Mouse (Mus musculus) adrenal gland, adult 2 months (tissue): ENCODE measurements around the gene Rere. TPM values are rescaled to one million over a fixed set of nuclear protein-coding genes. Genes with fewer than 3 reads are reported as not detected.
A peak's percentile ranks its signal among the peaks of the same experiment; 100 is the strongest.

ENCODE experiments used
- DNase-seq: peaks from one replicate; pipeline ENCODE4 v3.0.0; 2021
- polyA plus RNA-seq: library from polyadenylated mRNA; depleted of rRNA; stranded (reverse); fragments of >200 nt; gene quantifications from 2 replicates; pipeline ENCODE4 v1.2.3, GENCODE M21; 2012
- total RNA-seq, 2 experiments: library from RNA; stranded (reverse); gene quantifications; 2 replicates each; pipeline ENCODE4 v1.2.3; 2021

Rere gene
- total and polyA plus RNA-seq, 3 experiments, result 104 to 112 (median 105) TPM

- DNase-seq, result no peak
Observed at GRCm38 (mm10) chr4:150426880-150427476, 145.5 kb downstream of the Rere start.

DNA sequence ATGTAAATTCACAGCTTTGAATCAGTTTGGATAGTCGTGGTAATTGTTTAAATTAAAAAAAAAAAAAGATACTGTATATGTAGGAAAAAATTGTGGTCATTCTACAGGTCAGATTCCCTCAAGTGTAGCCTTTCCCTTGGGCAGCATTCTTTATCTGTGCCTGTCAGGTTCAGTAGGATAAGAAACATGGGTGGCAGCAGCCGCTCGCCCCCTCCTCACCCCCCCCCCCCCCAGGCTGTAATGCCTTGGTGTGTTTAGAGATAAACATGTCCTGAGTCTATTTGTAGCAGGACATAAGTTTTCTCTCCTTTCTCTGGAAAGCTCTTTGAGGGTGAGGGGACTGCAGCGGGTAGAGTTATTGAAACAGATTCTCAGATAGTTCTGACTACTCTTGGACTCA is 147.3 kb downstream of the Rere start:
- DNase-seq, result no peak

GRCm38 (mm10) chr4:150433827-150434574 is 152.6 kb downstream of the Rere start:
- DNase-seq, result no peak

DNA sequence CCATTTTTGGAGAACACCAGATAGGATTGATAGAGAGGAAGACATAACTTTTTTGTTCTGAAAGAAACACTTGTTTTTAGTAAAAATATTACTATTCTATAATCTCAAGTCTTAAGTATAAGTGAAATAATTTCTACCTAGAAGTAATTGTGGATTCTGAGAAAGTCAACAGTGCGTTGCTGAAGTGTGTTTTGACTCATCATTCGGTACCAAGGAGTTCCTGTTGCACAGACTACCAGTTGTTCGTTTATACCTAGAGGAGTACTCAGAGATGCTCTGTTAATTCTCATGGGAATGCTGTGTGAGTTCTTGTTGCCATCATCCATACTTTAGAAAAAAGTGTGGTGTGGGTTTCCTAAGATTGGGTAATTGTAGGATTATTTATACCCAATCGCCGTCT is 154.1 kb downstream of the Rere start:
- no peak for DNase-seq

DNA sequence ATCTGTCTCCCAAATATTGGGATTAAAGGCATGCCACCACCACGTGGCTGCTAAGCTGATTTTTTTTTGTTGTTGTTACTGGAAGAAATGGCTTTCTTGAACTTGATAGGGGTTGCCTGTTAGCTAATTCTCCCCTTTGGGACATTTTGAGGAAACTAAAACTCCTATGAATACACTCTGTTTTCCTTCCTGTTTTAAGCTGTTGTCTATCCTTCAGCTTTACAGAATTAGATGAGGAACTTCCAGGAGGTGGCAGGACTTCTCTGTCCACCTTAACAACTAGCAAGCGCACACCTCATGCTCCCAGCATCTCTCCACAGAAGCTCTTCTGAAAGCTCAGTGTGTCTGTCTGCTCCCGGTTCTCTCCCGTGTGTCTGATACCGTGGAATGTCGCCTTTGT is 157.2 kb downstream of the Rere start:
- no peak for DNase-seq

GRCm38 (mm10) chr4:150441931-150442330 is 160.5 kb downstream of the Rere start:
- DNase-seq, result no peak

GRCm38 (mm10) chr4:150444068-150444467 is 162.6 kb downstream of the Rere start:
- DNase-seq, result no peak

DNA sequence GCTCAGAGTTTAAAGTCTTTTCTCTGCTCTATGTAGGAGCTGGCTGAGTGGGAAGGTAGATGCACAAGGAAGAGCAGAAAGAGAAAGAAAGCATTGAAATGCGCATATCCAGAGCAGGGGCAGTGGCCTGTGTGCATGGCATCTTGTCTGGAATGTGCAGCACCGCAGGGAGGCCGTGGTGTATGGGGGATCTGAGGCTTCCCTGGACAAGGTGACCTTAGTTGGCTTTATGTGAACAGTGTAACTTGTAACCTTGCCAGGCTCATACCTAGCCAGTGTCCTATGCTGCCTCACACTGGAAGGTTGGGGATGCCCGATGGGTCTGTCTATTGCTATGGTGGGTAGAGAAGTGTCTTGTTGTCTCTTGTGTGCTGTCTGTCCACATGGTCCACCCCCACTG is 165.2 kb downstream of the Rere start:
- DNase-seq, result no peak

- no peak for DNase-seq
Observed at GRCm38 (mm10) chr4:150447517-150447916, 166.1 kb downstream of the Rere start.

GRCm38 (mm10) chr4:150448433-150448832 is 167.0 kb downstream of the Rere start:
- no peak for DNase-seq

DNA sequence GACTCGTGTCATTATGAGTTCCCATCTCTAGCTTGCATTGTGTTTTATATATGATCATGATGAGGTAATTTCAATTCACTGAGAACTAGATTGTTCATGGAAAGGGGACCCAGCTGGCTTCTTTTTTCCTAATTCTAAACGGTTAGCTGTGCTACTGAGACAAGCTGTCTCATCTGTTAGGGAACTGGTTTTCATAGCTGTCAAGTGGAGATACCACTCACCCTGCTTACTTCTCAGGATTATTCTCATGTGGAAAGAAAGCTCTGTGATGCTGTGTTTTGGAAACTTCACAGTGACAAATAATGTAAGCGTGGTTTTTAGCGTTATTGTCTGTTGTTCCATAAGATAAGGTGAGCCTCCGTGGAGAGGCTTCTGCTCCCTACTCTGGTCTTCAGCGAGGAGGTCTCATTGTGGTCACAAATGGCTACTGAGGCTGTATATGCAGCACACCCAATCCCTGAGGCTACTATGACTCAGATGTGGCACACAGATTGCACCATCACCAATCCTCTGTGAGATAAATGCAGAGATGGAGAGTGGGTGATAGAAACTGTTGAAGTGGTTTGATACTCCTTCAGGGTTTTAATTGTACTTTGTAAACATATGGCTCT is 168.7 kb downstream of the Rere start:
- DNase-seq, result peak; percentile 29

DNA sequence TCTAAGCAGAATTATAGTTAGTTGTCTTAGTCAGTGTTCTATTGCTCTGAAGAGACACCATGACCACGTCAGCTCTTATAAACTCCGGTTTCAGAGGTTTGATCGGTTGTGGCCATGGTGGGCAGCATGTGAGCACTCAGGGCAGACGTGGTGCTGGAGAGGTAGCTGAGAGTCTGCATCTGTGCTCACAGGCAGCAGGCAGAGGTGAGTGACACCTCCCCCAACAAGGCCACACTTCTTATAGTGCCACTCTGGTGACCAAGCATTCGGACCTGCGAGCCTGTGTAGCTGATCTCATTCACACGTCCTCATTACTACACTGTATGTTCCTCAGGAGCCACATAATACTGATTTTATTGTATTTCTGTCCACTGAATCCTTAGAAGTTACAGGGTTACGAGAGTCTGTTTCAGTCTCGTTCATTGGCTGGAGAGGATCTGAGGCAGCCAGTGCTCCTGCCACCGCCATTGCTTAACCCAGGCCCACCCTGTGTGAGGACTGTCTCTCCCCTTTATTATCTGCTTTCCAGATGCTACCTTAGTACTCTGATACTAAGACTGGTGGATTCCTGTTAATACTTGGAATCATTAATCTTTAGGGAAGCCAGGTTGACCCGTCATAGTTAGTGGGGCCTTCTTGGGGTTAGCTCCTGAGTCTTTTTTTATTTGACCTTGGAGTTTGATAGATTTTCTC is 170.9 kb downstream of the Rere start:
- no peak for DNase-seq

GRCm38 (mm10) chr4:150454571-150455306 is 173.3 kb downstream of the Rere start:
- DNase-seq, result no peak

GRCm38 (mm10) chr4:150455750-150456149 is 174.3 kb downstream of the Rere start:
- no peak for DNase-seq

DNA sequence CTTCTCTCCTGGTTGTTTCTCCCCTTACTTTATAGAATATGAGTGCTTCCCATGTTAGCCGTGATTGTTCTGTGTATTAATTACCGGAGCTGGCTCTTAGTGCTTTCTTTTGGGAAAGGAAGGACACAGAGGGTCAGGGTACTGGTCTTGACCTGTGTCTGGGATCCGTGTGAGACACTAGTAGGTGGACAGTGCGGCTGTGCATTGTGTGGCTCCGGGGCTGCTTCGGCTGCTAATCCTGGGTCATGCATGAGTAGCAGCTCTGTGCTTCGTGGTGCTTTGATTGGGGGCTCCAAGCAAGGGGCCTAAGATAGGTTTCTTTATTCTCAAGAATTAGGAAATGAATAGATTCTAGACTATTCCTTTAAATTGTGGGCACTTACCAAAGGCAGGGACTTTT is 175.0 kb downstream of the Rere start:
- no peak for DNase-seq

DNA sequence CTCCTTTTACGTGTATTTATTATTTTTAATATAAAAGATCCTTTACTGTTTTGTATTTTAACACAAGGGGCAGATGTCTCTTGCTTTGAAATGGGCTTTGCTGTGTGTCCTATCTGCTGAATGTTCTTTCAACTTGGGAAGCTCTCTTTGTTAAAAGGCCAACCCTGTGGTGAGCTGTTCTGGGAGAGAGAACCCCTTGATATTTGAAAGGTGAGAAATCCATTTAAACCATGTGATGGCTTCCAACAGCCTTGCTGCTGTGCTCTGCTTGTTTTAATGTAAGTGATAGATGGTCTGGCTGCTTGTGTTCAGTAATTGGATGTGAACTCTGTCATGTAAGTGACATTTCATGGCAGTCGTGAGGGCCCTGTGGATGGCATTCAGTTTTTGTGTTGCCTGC is 175.4 kb downstream of the Rere start:
- DNase-seq, result no peak

- no peak for DNase-seq
Observed at GRCm38 (mm10) chr4:150457353-150457752, 175.9 kb downstream of the Rere start.

DNA sequence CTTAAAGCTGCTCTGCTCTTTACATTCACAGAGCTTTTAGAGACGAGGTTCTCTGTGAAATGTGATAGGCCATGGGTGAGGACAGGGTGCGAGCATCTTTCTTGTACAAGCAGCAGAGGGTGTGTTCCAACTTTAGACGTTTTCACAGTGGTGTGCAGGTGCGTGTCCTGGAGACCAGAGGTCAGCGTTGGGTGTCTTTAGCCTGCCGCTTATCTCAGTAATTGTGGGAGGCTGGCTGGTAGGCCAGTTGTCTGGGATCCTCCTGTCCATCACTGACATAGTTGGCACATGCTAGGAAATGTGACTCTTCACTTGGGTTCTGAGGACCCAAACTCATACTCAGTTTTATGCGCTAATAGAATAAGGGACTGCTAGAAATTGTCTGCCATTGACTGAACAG is 176.3 kb downstream of the Rere start:
- DNase-seq, result no peak

DNA sequence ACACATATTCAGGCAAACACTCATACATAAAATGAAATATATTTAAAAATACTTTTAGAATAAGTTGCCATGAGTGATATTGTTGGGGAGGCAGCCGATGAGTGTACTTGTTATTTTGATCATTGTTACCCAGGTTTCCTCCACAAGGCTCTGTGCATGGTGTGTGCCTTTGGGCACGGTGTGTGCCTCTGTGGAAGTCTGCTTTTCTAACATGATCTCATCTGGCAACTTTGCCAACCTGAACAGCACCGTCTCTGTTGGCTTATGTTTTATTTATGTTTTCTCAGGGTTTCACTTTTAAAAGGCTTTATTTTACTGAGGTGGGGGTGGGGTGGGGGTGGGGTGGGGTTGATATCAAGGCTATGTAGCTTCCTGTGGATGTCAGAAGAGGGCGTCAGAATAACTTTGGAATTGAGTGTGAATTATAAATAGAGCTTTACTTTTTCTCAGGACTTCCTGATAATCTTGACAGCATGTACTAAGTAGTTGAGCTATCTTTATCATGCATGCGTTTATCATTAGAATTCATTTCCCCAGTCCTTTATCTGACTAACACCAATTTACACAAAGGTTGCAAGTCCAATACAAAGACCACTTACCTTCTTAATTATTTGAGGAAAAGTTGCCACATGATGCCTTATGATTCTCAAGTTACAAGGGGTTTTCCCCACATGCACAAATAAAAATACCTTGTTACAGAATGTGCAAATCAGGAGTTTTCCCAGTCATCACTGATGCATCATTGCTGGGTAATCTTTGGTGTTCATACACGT is 177.8 kb downstream of the Rere start:
- DNase-seq, result no peak

GRCm38 (mm10) chr4:150460451-150460850 is 179.0 kb downstream of the Rere start:
- DNase-seq, result no peak

- DNase-seq, result no peak
Observed at GRCm38 (mm10) chr4:150461011-150461410, 179.6 kb downstream of the Rere start.
